Mouse (Mus musculus) testis, adult 2 months (tissue): ENCODE measurements around the gene Vstm2b.

Source experiments
- CTCF ChIP-seq: fragments of 200-500 bp; IDR thresholded peaks from 2 replicates; pipeline ENCODE4 v1.5.1; 2012; ENCODE audit warnings: low read depth, mild to moderate bottlenecking, inconsistent platforms, low read length, moderate library complexity; ENCODE audit not compliant: control insufficient read depth, insufficient read depth, insufficient replicate concordance
- POLR2A ChIP-seq: fragments of 200-500 bp; IDR thresholded peaks from 2 replicates; pipeline ENCODE4 v1.6.1; 2012; ENCODE audit warnings: low read depth, mild to moderate bottlenecking, inconsistent platforms, low read length, moderate library complexity; ENCODE audit not compliant: control insufficient read depth

DNA sequence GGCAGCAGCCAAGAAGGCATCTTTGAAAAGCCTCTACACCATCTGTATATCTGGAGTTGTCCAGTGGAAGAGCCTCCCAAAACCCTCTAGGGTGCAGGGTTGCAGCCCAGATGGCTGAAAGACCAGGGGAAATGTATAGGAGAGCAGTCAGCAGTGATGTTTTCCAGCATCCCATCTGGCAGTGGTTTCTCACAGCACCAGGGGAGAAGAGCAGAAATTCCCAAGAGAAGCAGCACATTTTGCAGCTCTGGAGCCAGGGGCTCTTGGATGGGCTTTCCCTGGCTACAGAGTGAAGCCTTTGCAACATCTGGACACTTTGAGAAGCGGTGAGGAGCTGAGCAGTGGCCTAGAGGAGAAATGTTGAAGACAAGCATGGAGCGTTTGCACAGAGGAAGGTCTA is 30.3 kb downstream of the Vstm2b start:
- TF ChIP-seq POLR2A = no peak
- TF ChIP-seq CTCF = no peak
